Mouse (Mus musculus): ENCODE results near the gene Fam19a5.

Gene Fam19a5

DNA sequence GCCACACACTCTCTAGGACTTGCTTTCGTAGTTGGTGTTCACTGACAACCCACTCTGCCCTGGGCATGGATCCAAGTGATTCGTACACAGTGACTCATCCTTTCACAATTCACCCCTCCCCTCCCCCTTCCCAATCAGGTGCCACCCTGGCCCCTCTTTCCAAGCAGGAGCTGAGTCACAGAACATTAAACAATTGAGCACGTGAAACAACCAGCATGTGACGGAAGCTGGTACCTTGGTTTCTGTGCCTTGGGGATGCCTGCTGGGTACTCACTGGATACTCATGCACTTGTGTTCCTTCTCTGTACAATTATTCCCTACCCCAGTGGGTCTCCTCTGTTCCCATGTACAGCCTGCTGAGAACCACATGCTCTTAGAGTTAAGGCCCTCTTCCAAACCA lies 53.0 kb downstream of the Fam19a5 start:
- peak; percentile 4 for DNase-seq

GRCm38 (mm10) chr15:87597766-87598165 lies 53.7 kb downstream of the Fam19a5 start:
- DNase-seq = no peak

GRCm38 (mm10) chr15:87598636-87599035 lies 54.5 kb downstream of the Fam19a5 start:
- no peak for DNase-seq

DNA sequence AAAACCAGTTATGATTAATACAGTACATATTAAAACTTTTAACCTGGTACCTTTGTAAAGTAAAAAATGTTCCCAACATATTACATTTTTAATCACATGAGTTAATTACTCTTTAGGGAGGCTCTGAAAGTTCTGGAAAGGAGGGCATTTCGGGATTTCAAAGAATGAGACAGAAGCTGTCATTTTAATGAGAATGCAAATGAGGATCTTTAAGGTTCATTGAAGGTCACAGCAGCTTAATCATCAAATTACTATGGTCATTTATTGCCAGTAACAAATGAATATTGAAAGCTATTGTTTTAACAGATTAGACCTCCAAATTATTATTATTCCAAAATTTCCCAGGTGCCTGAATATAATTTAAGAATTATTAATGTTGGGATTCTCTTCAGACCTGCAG lies 59.2 kb downstream of the Fam19a5 start:
- DNase-seq = no peak

DNA sequence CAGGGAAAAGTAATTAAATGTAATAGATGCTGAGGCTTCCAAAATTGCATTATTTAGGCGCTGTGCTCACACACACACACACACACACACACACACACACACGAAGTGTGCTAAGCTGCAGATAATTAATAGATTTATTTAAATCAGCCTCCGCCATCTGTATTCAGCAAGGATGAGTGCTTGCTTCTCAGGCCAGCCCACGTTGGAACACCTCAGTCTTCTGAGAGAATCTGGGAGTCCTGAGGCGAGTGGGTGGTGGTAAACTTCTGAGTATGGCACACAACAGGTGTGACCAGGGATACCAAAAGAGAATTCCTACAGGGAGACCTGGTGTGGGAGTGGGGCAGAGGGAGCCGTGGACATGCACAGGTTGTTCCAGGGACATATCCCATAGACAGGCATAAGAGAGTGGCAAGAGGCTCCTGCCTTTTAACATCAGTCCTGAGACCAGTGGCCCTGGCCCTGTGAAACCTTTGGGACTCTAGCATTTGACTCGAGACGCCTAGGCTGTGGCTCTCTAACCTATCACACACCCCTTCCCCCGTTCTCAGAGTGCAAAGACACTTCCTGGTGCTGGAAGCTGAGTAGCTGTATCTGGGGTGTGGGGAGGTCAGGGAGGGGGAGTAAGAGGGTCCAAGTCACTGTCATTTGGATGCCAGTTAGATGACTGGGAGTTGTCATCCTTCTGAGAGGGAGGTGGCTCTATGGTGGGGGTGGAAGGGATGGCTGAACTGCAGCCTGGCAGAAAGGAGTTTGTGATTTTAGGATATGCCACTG lies 61.6 kb downstream of the Fam19a5 start:
- no peak for DNase-seq

GRCm38 (mm10) chr15:87606702-87607101 lies 62.6 kb downstream of the Fam19a5 start:
- DNase-seq = no peak

- DNase-seq = no peak
These were observed 65.1 kb downstream of the Fam19a5 start for GRCm38 (mm10) chr15:87609236-87609635.

DNA sequence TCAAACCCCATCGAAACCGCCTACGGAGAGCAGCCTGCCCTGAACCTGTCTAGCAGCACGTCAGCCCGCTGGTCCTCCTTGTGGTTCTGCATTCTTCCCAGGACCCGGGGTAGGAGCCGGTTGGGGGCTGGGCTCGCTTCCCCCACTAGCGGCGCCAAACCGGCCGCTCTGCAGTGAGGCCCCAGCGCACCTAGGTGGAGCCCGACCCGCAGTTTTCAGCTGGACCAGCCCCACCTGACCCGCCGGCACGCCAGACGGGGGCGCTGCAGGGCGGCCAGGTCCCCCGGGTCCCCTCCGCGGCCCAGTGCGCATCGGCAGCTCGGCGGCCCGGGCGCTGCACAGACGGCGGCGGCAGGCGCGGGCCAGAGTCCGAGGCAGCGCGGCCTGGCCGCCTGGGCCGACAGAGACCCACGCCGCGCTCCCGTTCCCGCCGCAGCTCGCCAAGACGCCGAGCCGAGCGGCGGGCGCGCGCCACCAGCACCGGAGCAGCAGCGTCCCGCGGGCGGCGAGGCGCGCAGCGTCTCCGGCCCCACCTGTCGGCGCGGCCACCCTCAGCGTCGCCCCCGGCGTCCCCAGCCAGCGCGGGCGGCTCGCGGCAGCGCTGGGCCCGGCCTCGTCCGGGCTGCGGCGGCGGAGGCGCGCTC lies 80.0 kb downstream of the Fam19a5 start:
- peak; percentile 86 for DNase-seq

DNA sequence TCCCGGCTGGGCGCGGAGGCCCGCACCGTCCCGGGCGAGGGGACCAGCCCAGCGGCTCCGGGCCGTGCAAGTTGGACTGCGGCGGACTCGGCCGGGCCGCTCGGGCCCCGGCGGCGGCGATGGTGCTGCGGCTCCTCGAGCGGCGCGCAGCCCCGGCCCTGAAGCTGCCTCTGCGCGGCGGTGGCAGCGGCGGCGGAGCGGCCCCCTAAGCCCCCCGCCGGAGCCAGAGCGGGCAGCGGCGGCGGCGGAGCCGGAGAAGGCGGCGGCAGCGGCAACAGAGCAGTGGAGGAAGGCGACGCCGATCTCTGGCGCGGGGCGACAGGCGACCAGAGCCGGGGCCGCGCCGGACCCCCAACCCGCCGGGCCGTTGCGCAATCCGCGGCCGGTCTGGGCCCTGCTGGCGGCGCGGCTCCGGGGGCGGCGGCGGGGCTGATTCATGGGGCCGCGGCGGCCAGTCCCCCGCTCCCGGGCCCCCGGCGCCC lies 80.6 kb downstream of the Fam19a5 start:
- no peak for DNase-seq

DNA sequence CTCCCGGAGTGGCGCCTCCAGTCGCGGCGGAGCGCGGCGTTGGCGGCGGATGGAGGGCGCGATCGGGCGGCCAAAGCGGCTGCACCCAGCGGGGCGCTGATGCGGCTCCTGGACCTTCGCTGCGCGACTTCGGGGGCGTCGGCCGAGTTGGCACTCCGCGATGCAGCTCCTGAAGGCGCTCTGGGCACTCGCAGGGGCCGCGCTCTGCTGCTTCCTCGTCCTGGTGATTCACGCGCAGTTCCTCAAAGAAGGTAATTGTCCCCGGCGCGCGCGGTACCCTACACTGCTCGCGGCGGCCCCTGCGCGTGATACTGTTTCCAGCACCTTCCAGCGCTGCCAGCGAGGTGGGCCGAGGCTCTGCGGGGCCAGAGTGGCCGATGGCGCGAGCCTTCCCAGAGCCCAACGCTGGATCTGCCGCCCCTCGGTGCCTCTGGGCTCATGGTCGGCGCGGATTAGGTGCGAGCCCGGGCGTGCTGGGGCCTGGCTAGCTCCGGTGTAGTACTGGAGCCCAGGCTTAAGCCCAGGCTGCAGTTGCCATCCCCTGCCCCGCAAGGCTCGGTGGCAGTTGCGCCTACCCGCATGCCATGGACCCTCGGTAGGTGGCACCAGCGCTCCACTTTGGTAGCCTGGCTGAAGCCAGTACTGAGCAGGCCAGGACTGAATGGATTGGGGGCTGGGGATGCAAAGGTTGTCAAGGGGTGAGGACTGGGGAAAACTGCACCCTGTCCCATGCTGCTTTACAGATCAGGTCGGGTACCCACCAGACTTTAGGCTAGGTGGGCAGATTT lies 81.3 kb downstream of the Fam19a5 start:
- DNase-seq = peak; percentile 86

DNA sequence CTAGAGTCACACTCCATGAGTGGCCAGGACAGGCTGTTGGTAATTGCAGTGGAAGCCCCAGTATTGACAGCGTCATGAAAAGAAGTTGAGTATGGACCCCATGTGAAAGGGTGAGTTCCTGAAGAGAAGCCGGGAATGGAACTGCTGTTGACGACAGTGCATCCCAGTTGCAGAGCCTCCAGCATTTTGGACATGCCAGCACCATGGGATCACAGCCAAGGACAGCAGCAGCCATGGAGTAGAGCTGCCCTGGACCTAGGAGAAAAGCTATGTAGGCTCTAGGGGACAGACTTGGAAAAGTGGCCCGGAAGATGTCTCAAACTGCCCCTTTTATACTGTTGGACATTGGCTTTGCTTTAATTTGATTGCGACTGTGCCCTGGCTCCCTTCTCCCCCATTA lies 91.2 kb downstream of the Fam19a5 start:
- no peak for DNase-seq

GRCm38 (mm10) chr15:87636407-87636806 lies 92.3 kb downstream of the Fam19a5 start:
- DNase-seq = no peak

- no peak for DNase-seq
These were observed 93.1 kb downstream of the Fam19a5 start for GRCm38 (mm10) chr15:87637234-87637633.

GRCm38 (mm10) chr15:87638270-87638669 lies 94.2 kb downstream of the Fam19a5 start:
- no peak for DNase-seq

DNA sequence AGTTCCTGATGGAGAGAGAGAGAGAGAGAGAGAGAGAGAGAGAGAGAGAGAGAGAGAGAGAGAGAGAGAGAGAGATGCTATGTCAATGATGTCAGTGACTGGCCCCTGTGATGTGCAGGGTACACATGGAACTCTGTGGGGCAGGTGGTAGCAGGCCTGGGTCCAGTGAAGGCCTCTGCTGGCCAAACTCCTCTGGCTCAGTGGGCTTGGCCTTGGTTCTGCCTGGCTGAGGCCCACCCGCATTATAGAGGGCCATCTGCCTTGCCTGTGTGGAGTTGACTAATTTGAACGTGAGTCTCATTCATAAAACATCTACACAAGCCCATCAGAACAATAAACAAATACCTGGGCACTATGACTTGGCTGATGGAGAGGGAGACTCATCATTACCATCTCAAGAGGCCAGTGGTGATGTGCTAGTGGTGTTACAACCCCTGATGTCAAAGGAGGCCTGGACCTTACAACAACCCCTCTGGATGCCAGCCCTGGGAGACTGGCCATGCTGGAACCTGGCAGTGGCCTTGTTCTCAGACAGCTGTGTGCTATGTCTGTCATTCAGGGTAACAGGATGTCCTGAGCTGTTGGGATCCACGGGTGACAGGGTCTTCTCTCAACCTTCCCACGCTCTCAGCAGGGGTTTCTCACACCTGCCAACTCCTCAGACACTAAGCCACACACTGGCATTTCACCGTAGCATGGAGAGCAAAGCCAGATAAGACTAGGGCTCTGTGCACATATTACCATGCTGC lies 102.4 kb downstream of the Fam19a5 start:
- no peak for DNase-seq

- DNase-seq = no peak
These were observed 105.6 kb downstream of the Fam19a5 start for GRCm38 (mm10) chr15:87649651-87650050.

DNA sequence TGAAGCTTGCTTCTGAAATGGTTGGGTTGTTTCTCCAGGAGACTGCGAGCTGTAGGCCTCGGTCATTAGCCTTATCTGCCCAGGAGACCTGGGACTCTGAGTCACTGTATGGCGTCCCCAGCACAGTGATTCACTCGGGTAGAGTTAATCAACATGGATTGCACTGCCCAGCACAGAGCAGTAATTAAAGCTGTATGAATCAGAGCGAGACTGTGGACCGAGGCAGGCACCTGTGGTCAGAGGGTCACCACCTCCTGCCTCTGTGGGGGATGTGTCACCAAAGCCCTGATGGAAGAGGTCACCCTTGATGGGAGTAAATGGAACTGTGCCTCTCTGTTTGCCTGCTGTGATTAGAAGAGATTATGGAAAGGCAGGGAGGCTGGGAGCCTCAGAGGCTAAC lies 110.5 kb downstream of the Fam19a5 start:
- no peak for DNase-seq

GRCm38 (mm10) chr15:87656496-87657155 lies 112.5 kb downstream of the Fam19a5 start:
- DNase-seq = peak; percentile 5

- no peak for DNase-seq
These were observed 115.6 kb downstream of the Fam19a5 start for GRCm38 (mm10) chr15:87659729-87660128.

DNA sequence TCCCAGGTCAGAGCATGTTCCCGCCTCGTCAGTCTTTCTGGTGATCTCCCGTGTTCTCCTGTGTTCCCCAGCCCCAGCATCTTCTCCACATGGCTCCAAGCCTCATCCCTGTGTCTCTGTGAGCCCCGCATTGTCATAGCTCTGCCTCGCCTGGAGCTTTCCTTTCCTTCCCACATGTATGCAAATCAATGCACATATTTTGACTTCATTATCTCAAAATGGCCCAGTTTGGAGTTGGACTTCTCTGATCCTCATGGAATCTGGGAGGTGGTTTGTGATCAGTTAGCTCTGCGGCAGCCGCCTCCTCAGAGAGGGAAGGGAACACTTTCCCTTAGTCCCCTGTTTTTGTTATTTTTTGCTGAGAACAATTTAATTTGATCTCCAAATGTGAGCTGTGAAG lies 117.9 kb downstream of the Fam19a5 start:
- no peak for DNase-seq

- no peak for DNase-seq
These were observed 122.1 kb downstream of the Fam19a5 start for GRCm38 (mm10) chr15:87666041-87666750.

GRCm38 (mm10) chr15:87667416-87667815 lies 123.3 kb downstream of the Fam19a5 start:
- DNase-seq = no peak
